Mouse (Mus musculus): ENCODE results near the gene Trnp1.

Gene Trnp1

DNA sequence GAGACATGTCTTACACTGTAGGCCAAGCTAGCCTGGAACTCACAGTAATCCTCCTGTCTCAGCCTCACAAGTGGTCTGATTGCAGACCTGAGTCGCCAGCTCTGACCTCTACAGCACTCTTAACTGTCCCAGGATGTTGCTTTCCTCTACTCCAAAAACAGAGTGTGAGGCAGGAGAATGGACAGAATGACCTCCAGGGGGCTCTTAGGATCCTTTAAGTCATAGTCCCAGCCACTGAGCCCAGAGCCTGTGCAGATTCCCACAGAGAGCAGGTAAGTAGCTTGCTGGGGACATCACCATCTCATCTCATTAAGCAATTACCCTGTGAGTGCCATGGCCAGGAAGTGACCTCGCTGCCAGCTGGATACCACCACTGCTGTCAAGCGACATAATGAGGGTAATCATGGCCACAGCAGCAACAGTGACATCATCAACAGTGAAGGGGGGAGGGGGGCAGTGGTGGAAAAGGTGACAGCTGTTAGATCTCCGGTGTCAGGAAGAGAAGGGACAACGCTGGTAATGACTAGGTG lies 37.5 kb downstream of the Trnp1 start:
- DNase-seq (ENCODE audit: low read depth, low spot score), result peak; percentile 54

DNA sequence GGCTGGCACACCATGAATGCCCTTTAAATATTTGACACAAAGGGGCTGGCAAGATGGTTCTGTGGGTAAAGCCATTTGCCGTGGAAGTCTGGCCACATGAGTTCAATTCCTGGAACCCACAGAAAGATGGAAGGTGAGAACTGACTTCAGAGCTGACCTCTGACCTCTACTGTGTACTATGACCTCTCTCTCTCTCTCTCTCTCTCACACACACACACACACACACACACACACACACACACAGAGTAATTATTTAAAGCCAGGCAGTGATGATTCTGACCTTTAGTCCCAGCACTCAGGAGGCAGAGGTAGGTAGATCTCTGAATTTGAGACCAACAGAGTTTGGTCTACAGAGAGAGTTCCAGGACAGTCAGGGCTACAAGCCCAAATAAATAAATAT lies 38.3 kb downstream of the Trnp1 start:
- DNase-seq (ENCODE audit: low read depth, low spot score), result no peak

- no peak for DNase-seq (ENCODE audit: low read depth, low spot score)
Measured at GRCm38 (mm10) chr4:133458044-133458443, 40.3 kb downstream of the Trnp1 start.

GRCm38 (mm10) chr4:133452433-133452832 lies 45.9 kb downstream of the Trnp1 start:
- DNase-seq (ENCODE audit: low read depth, low spot score), result no peak

- DNase-seq (ENCODE audit: low read depth, low spot score), result peak; percentile 60
Measured at GRCm38 (mm10) chr4:133451536-133451935, 46.8 kb downstream of the Trnp1 start.

- DNase-seq (ENCODE audit: low read depth, low spot score), result peak; percentile 74
Measured at GRCm38 (mm10) chr4:133449726-133450125, 48.6 kb downstream of the Trnp1 start.

GRCm38 (mm10) chr4:133448708-133449388 lies 49.5 kb downstream of the Trnp1 start:
- DNase-seq (ENCODE audit: low read depth, low spot score), result no peak

GRCm38 (mm10) chr4:133447967-133448366 lies 50.4 kb downstream of the Trnp1 start:
- peak; percentile 69 for DNase-seq (ENCODE audit: low read depth, low spot score)

- no peak for DNase-seq (ENCODE audit: low read depth, low spot score)
Measured at GRCm38 (mm10) chr4:133447366-133447765, 51.0 kb downstream of the Trnp1 start.

DNA sequence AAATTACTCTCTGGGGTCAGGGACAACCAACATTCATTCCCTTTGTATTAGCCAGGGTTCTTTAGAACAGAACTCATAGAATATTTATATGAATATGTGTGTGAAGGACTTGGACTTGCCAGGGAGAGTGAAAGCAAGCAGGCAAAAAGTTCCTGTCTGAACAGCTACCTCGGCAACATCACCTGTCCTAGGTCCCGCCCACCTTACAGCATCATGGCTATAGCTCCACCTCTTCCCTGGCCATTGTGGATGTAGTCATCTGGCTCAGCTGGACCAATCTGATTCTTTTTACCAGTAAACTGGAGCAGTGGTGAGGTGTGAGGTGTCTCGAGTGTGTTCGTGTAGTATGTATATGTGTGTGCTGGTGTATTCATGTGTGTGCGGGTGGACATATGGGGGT lies 52.6 kb downstream of the Trnp1 start:
- DNase-seq (ENCODE audit: low read depth, low spot score), result peak; percentile 80

GRCm38 (mm10) chr4:133443085-133443484 lies 55.3 kb downstream of the Trnp1 start:
- no peak for DNase-seq (ENCODE audit: low read depth, low spot score)

DNA sequence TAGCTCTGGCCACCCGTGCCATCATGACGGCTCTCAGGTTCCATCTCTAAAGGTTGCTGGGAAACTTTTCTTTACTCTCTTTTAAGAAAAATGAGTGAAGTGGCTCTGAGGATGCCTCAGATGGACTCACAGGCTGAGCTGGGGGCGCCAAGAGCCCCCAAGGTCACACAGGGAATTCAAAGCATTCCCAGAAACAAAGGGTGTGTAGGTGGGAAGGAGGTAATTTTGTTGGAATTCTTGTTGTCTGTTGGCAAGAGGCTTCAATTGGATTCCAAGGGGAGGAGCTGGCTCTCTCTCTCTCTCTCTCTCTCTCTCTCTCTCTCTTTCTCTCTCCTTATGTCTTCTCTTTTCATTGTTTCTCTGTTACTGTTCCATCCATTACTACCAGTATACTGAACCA lies 56.2 kb downstream of the Trnp1 start:
- DNase-seq (ENCODE audit: low read depth, low spot score), result peak; percentile 69
